Mouse (Mus musculus) heart, embryonic 14.5 days (tissue): ENCODE measurements around the gene Tube1. TPM values are rescaled to one million over a fixed set of nuclear protein-coding genes. Genes with fewer than 3 reads are reported as not detected.

ENCODE experiments used
- ATAC-seq: fragments of 200-750 bp; cut with Nextera tagmentation; 2 replicates; pipeline ENCODE4 v1.8.0; 2017; ENCODE audit warnings: low read depth, moderate TSS enrichment; ENCODE audit not compliant: insufficient number of reproducible peaks, insufficient read depth, low FRiP score
- H3K27ac ChIP-seq, 2 experiments: fragments of 200-500 bp in 1 of 2; fragments of 300-500 bp in 1 of 2; sonication (generic) in 1 of 2; replicated peaks in 1 of 2; 2 replicates each; pipeline ENCODE4 v1.5.1; 2012 to 2014; ENCODE audit warnings: low read depth in 2 of 2, low read length in 2 of 2, control low read depth in 1 of 2, mild to moderate bottlenecking in 1 of 2, mixed read lengths in 1 of 2; ENCODE audit not compliant: control insufficient read depth in 1 of 2, insufficient read depth in 1 of 2
- H3K27me3 ChIP-seq: fragments of 300-500 bp; sonication (generic); 2 replicates; pipeline ENCODE4 v1.6.1; 2014; ENCODE audit warnings: mild to moderate bottlenecking, low read length, control low read depth; ENCODE audit not compliant: control insufficient read depth, insufficient read depth
- H3K36me3 ChIP-seq: fragments of 300-500 bp; sonication (generic); 2 replicates; pipeline ENCODE4 v1.6.1; 2014; ENCODE audit warnings: mild to moderate bottlenecking, control low read depth, low read length, mixed read lengths; ENCODE audit not compliant: control insufficient read depth, insufficient read depth
- H3K4me1 ChIP-seq, 2 experiments: fragments of 200-500 bp in 1 of 2; fragments of 300-500 bp in 1 of 2; sonication (generic) in 1 of 2; 2 replicates each; pipeline ENCODE4 v1.6.1; 2012 to 2014; ENCODE audit warnings: low read length in 2 of 2, control low read depth in 1 of 2, mixed read lengths in 1 of 2; ENCODE audit not compliant: control insufficient read depth in 2 of 2, insufficient read depth in 2 of 2
- H3K4me2 ChIP-seq: fragments of 300-500 bp; sonication (generic); 2 replicates; pipeline ENCODE4 v1.6.1; 2014; ENCODE audit warnings: mild to moderate bottlenecking, low read length
- H3K4me3 ChIP-seq, 2 experiments: fragments of 200-500 bp in 1 of 2; fragments of 300-500 bp in 1 of 2; sonication (generic) in 1 of 2; 2 replicates each; pipeline ENCODE4 v1.5.1; 2012 to 2014; ENCODE audit warnings: low read length in 2 of 2, mild to moderate bottlenecking in 2 of 2, control low read depth in 1 of 2, low read depth in 1 of 2, moderate library complexity in 1 of 2; ENCODE audit not compliant: control insufficient read depth in 1 of 2, insufficient read depth in 1 of 2
- H3K9ac ChIP-seq: fragments of 300-500 bp; sonication (generic); 2 replicates; pipeline ENCODE4 v1.6.1; 2014; ENCODE audit warnings: mild to moderate bottlenecking, low read length
- H3K9me3 ChIP-seq: fragments of 300-500 bp; sonication (generic); 2 replicates; pipeline ENCODE4 v1.6.1; 2016; ENCODE audit warnings: low read length, control low read depth; ENCODE audit not compliant: control insufficient read depth
- WGBS: fragments of 180-500 bp; shearing (Covaris S2); extraction: QIAGEN DNeasy Blood & Tissue Kit; methylation state at CpG from one replicate; pipeline ENCODE4 v1.1.7; 2014; 5-methylcytosine and 5-hydroxymethylcytosine counted together
- polyA plus RNA-seq: library from polyadenylated mRNA; unstranded; fragments of >200 nt; fragmentation: Nextera tagmentation; extraction: Ambion mirVana; gene quantifications from 2 replicates; pipeline ENCODE4 v1.2.1, GENCODE M21; 2014

Tube1 gene
- polyA plus RNA-seq, 1 experiment from 2014 or later: 7.3 TPM

- Histone ChIP-seq H3K4me2 (no peak overlapping the region), H3K27me3 (no peaks in the 10 kb centered on the region), H3K36me3 (peaks cover 73% of the 10 kb centered on the region), H3K9me3 (no peaks in the 10 kb centered on the region), H3K4me1 (no peaks in the 10 kb centered on the region), H3K4me3 (no peak overlapping the region), H3K27ac (no peak overlapping the region), H3K9ac (no peak overlapping the region)
- no peak for ATAC-seq
- WGBS: 73% methylated on average over 4 of the region's 4 CpGs
Measured at GRCm38 (mm10) chr10:39109489-39109874, 24.3 kb upstream of the Tube1 start.

- ATAC-seq: no peak
- H3K9me3 ChIP-seq: no peaks in the 10 kb centered on the region
- H3K27ac ChIP-seq: no peak overlapping the region
- no peak overlapping the region for H3K9ac ChIP-seq
- H3K36me3 ChIP-seq: no peaks in the 10 kb centered on the region
- WGBS: 23% methylated on average over 4 of the region's 4 CpGs
- H3K4me3 ChIP-seq: no peak overlapping the region
- H3K27me3 ChIP-seq: no peaks in the 10 kb centered on the region
- no peak overlapping the region for H3K4me2 ChIP-seq
- no peaks in the 10 kb centered on the region for H3K4me1 ChIP-seq
Measured at GRCm38 (mm10) chr10:39121412-39121811, 12.4 kb upstream of the Tube1 start.

GRCm38 (mm10) chr10:39137766-39138165, 4.0 kb downstream of the Tube1 start:
- H3K36me3 ChIP-seq: peaks cover 46% of the 10 kb centered on the region
- H3K27me3 ChIP-seq: no peaks in the 10 kb centered on the region
- no peak overlapping the region for H3K27ac ChIP-seq
- H3K4me2 ChIP-seq: no peak overlapping the region
- peaks cover 0 to 5% of the 10 kb centered on the region in 2 experiments; a peak in 1 of 4 replicates for H3K4me1 ChIP-seq
- WGBS: 59% methylated on average over 3 of the region's 3 CpGs
- ATAC-seq: no peak
- no peaks in the 10 kb centered on the region for H3K9me3 ChIP-seq
- no peak overlapping the region for H3K9ac ChIP-seq
- no peak overlapping the region for H3K4me3 ChIP-seq

- WGBS: 85% methylated on average over 6 of the region's 6 CpGs
Measured at GRCm38 (mm10) chr10:39138761-39139160, 5.0 kb downstream of the Tube1 start.

GRCm38 (mm10) chr10:39140843-39141242, 7.1 kb downstream of the Tube1 start:
- Histone ChIP-seq H3K9me3 (no peaks in the 10 kb centered on the region), H3K27ac (no peak overlapping the region), H3K9ac (no peak overlapping the region), H3K4me3 (no peak overlapping the region), H3K4me2 (no peak overlapping the region), H3K36me3 (peaks cover 72% of the 10 kb centered on the region), H3K27me3 (no peaks in the 10 kb centered on the region), H3K4me1 (no peaks in the 10 kb centered on the region)
- 91% methylated on average over 14 of the region's 14 CpGs for WGBS
- no peak for ATAC-seq

More at GRCm38 (mm10) chr10:39138761-39139160, 5.0 kb downstream of the Tube1 start:
- no peak overlapping the region for H3K9ac ChIP-seq
- no peak overlapping the region for H3K4me3 ChIP-seq
- H3K27ac ChIP-seq: no peak overlapping the region
- peaks cover 54% of the 10 kb centered on the region for H3K36me3 ChIP-seq
- peaks cover 0 to 5% of the 10 kb centered on the region in 2 experiments; a peak in 1 of 4 replicates for H3K4me1 ChIP-seq
- no peaks in the 10 kb centered on the region for H3K9me3 ChIP-seq
- H3K27me3 ChIP-seq: no peaks in the 10 kb centered on the region
- H3K4me2 ChIP-seq: no peak overlapping the region
- ATAC-seq: no peak

- WGBS: 93% methylated on average over 2 of the region's 2 CpGs
- no peak for ATAC-seq
- Histone ChIP-seq H3K4me3 (no peak overlapping the region), H3K36me3 (peaks cover 78% of the 10 kb centered on the region), H3K4me2 (no peak overlapping the region), H3K27me3 (no peaks in the 10 kb centered on the region), H3K27ac (no peak overlapping the region), H3K9ac (no peak overlapping the region), H3K9me3 (no peaks in the 10 kb centered on the region), H3K4me1 (no peaks in the 10 kb centered on the region)
Measured at GRCm38 (mm10) chr10:39141401-39141800, 7.6 kb downstream of the Tube1 start.

GRCm38 (mm10) chr10:39142216-39142615, 8.4 kb downstream of the Tube1 start:
- peaks cover 79% of the 10 kb centered on the region for H3K36me3 ChIP-seq
- H3K4me2 ChIP-seq: no peak overlapping the region
- no peaks in the 10 kb centered on the region for H3K9me3 ChIP-seq
- no peaks in the 10 kb centered on the region for H3K27me3 ChIP-seq
- no peak overlapping the region for H3K9ac ChIP-seq
- no peak overlapping the region for H3K4me3 ChIP-seq
- no peak overlapping the region for H3K27ac ChIP-seq
- no peaks in the 10 kb centered on the region for H3K4me1 ChIP-seq
- ATAC-seq: no peak
- 90% methylated on average over 12 of the region's 12 CpGs for WGBS

- Histone ChIP-seq H3K4me3 (no peak overlapping the region), H3K9me3 (no peaks in the 10 kb centered on the region), H3K27ac (no peak overlapping the region), H3K9ac (no peak overlapping the region), H3K4me1 (no peaks in the 10 kb centered on the region), H3K36me3 (no peaks in the 10 kb centered on the region), H3K27me3 (no peaks in the 10 kb centered on the region), H3K4me2 (no peak overlapping the region)
- ATAC-seq: no peak
- WGBS: 87% methylated on average over 5 of the region's 5 CpGs
Measured at GRCm38 (mm10) chr10:39156719-39157118, 22.9 kb downstream of the Tube1 start.
